17 mouse cellular contexts compared by ENCODE assay signal in genomic region chr13:95196106-95196705, GRCm38 (mm10). TPM values are rescaled to one million over a fixed set of nuclear protein-coding genes. Genes with fewer than 3 reads are reported as not detected.
DNase-seq lines count a peak whose midpoint lies in the region; ATAC-seq and TF ChIP-seq lines count a peak whose summit lies in the region.
"Had no signal": no experiment of that assay in that cellular context is flagged by ENCODE, and none has a peak within 500 bp of the region (broad histone marks: within the 10 kb centered on the region; RNA-seq: fewer than 3 reads in every experiment).

No protein-coding gene starts in this region.

- H3K4me1 ChIP-seq in forebrain, embryonic 14.5 days (ENCODE audit: control insufficient read depth, insufficient read depth, low read length): no peaks in the 10 kb centered on the region
- no peaks in the 10 kb centered on the region for H3K4me1 ChIP-seq in forebrain, embryonic 11.5 days (replicated peaks; ENCODE audit: control insufficient read depth, insufficient read depth, low read length)
- H3K4me1 ChIP-seq in neural tube, embryonic 11.5 days (ENCODE audit: control insufficient read depth, insufficient read depth, low read length): no peaks in the 10 kb centered on the region
- H3K4me1 ChIP-seq in hindbrain, postnatal 0 days (ENCODE audit: insufficient read depth, low read length): peaks cover 4% of the 10 kb centered on the region

- ATAC-seq in forebrain, embryonic 14.5 days: 0 out of 2 replicates have a peak, but pooled peaks have one; percentile 23
- ATAC-seq in forebrain, embryonic 11.5 days (replicated peaks; ENCODE audit: low FRiP score): no peak
- no peak for ATAC-seq in neural tube, embryonic 11.5 days (ENCODE audit: insufficient read depth, low FRiP score, low TSS enrichment)
- peak; percentile 59; the same call in 1 of the 2 replicates for ATAC-seq in hindbrain, postnatal 0 days
- ATAC-seq: liver, postnatal 0 days; Patski had no signal

- no peaks in the 10 kb centered on the region for H3K9me3 ChIP-seq in forebrain, embryonic 14.5 days (replicated peaks; ENCODE audit: control insufficient read depth, low read length)
- H3K9me3 ChIP-seq in forebrain, embryonic 11.5 days (ENCODE audit: control insufficient read depth, low read length): no peaks in the 10 kb centered on the region
- H3K9me3 ChIP-seq in neural tube, embryonic 11.5 days (ENCODE audit: control insufficient read depth, low read length): no peaks in the 10 kb centered on the region
- no peaks in the 10 kb centered on the region for H3K9me3 ChIP-seq in hindbrain, postnatal 0 days (ENCODE audit: low read length)
- H3K9me3 ChIP-seq: kidney, embryonic 15.5 days had no signal

- 66% methylated on average over 7 of the region's 7 CpGs for WGBS in forebrain, embryonic 14.5 days
- WGBS in forebrain, embryonic 11.5 days: 70% methylated on average over 7 of the region's 7 CpGs
- WGBS in neural tube, embryonic 11.5 days: 75% methylated on average over 7 of the region's 7 CpGs
- WGBS in hindbrain, postnatal 0 days: 32% methylated on average over 7 of the region's 7 CpGs

- no peak overlapping the region for H3K4me3 ChIP-seq in forebrain, embryonic 14.5 days (ENCODE audit: low read depth, low read length)
- no peak overlapping the region for H3K4me3 ChIP-seq in forebrain, embryonic 11.5 days (ENCODE audit: low read depth, low read length)
- no peak overlapping the region for H3K4me3 ChIP-seq in neural tube, embryonic 11.5 days (ENCODE audit: low read depth, low read length)
- no peak overlapping the region for H3K4me3 ChIP-seq in hindbrain, postnatal 0 days (ENCODE audit: low read length)
- H3K4me3 ChIP-seq: erythroblast, embryonic 14.5 days; kidney, embryonic 15.5 days had no signal

- TF ChIP-seq CTCF in hindbrain, postnatal 0 days (IDR thresholded peaks at IDR 0.05; ENCODE audit: low read depth): no peak

- H3K9ac ChIP-seq in forebrain, embryonic 14.5 days (ENCODE audit: low read length): no peak overlapping the region
- no peak overlapping the region for H3K9ac ChIP-seq in forebrain, embryonic 11.5 days (ENCODE audit: low read length)
- H3K9ac ChIP-seq in neural tube, embryonic 11.5 days (ENCODE audit: low read length): no peak overlapping the region
- no peak overlapping the region for H3K9ac ChIP-seq in hindbrain, postnatal 0 days (replicated peaks; ENCODE audit: low read length)
- H3K9ac ChIP-seq: kidney, embryonic 15.5 days; liver, postnatal 0 days had no signal

- no peak overlapping the region for H3K4me2 ChIP-seq in forebrain, embryonic 14.5 days (ENCODE audit: low read length)
- H3K4me2 ChIP-seq in forebrain, embryonic 11.5 days (ENCODE audit: low read depth, low read length, severe bottlenecking): no peak overlapping the region
- no peak overlapping the region for H3K4me2 ChIP-seq in neural tube, embryonic 11.5 days (ENCODE audit: low read depth)
- no peak overlapping the region for H3K4me2 ChIP-seq in hindbrain, postnatal 0 days (ENCODE audit: low read depth, low read length)
- H3K4me2 ChIP-seq: kidney, embryonic 15.5 days had no signal

- no peaks in the 10 kb centered on the region for H3K36me3 ChIP-seq in forebrain, embryonic 14.5 days (ENCODE audit: control insufficient read depth, insufficient read depth, low read length)
- H3K36me3 ChIP-seq in forebrain, embryonic 11.5 days (ENCODE audit: control insufficient read depth, insufficient read depth, low read length): no peaks in the 10 kb centered on the region
- H3K36me3 ChIP-seq in neural tube, embryonic 11.5 days (ENCODE audit: control insufficient read depth, insufficient read depth, low read length): no peaks in the 10 kb centered on the region
- H3K36me3 ChIP-seq in hindbrain, postnatal 0 days (ENCODE audit: insufficient read depth, low read length): no peaks in the 10 kb centered on the region
- H3K36me3 ChIP-seq: kidney, embryonic 15.5 days had no signal

- no peaks in the 10 kb centered on the region for H3K27me3 ChIP-seq in forebrain, embryonic 14.5 days (replicated peaks; ENCODE audit: control insufficient read depth, insufficient read depth, low read length)
- H3K27me3 ChIP-seq in forebrain, embryonic 11.5 days (ENCODE audit: control insufficient read depth, insufficient read depth, low read length): no peaks in the 10 kb centered on the region
- H3K27me3 ChIP-seq in neural tube, embryonic 11.5 days (ENCODE audit: control insufficient read depth, insufficient read depth, low read length): no peaks in the 10 kb centered on the region
- H3K27me3 ChIP-seq in hindbrain, postnatal 0 days (ENCODE audit: insufficient read depth, low read length): no peaks in the 10 kb centered on the region
- H3K27me3 ChIP-seq: kidney, embryonic 15.5 days; Patski had no signal

- peak; percentile 38 for DNase-seq in forebrain, embryonic 14.5 days (ENCODE audit: low spot score)
- no peak for DNase-seq in forebrain, embryonic 11.5 days (ENCODE audit: low spot score)
- peak; percentile 12 for DNase-seq in neural tube, embryonic 11.5 days (ENCODE audit: low spot score)
- DNase-seq in neural tube, embryonic 10.5 days (ENCODE audit: extremely low spot score, low spot score): no peak
- peak; percentile 49 for DNase-seq in hindbrain, postnatal 0 days (ENCODE audit: low spot score)
- no peak for DNase-seq in cerebellum, adult 8-10 months
- DNase-seq in urinary bladder, adult 2 months (ENCODE audit: low spot score): no peak
- no peak for DNase-seq in frontal cortex, postnatal 14 days (ENCODE audit: low spot score in 2 of 2)
- DNase-seq: cerebellum, adult 11-12 months; heart, adult 18-20 months; liver, postnatal 0 days; lung, postnatal 36 days; right cerebral cortex, postnatal 25 days; thymus, postnatal 36 days had no signal

- no peak overlapping the region for H3K27ac ChIP-seq in forebrain, embryonic 14.5 days (ENCODE audit: low read depth, low read length)
- H3K27ac ChIP-seq in forebrain, embryonic 11.5 days (ENCODE audit: low read depth, low read length): no peak overlapping the region
- H3K27ac ChIP-seq in neural tube, embryonic 11.5 days (ENCODE audit: low read depth, low read length): no peak overlapping the region
- H3K27ac ChIP-seq in hindbrain, postnatal 0 days: no peak overlapping the region
- H3K27ac ChIP-seq: kidney, embryonic 15.5 days had no signal

RNA-seq across cellular contexts. Expression of gene Pde8b, which starts 53.9 kb away (rescaled TPM):
- polyA plus RNA-seq in forebrain, embryonic 14.5 days (2014; fragmentation: Nextera tagmentation; extraction: Ambion mirVana): 3.6 and 5.2 TPM in 2 replicates
- polyA plus RNA-seq in forebrain, embryonic 11.5 days (2014; fragmentation: Nextera tagmentation; extraction: Ambion mirVana): 1.7 and 2.3 TPM in 2 replicates
- 3.6 and 4.1 TPM in 2 replicates for polyA plus RNA-seq in neural tube, embryonic 11.5 days (2014; fragmentation: Nextera tagmentation; extraction: Ambion mirVana)
- 26.4 and 30.6 TPM in 2 replicates for total RNA-seq in hindbrain, postnatal 0 days (2014; rRNA removed)
- 7.6 and 8.1 TPM in 2 replicates for polyA plus RNA-seq in hindbrain, postnatal 0 days (2015; fragmentation: Nextera tagmentation; extraction: Ambion mirVana)
- 2.1 TPM in 2 replicates for polyA plus RNA-seq in urinary bladder, adult 2 months (2012; rRNA removed)

Comparison
In these comparisons a context has a peak if more than half of its experiments do, and no peak if none do; other contexts are left out.
1. ATAC-seq: peak in forebrain, embryonic 14.5 days (single experiment) and hindbrain, postnatal 0 days (single experiment); none in forebrain, embryonic 11.5 days (single experiment) and neural tube, embryonic 11.5 days (single experiment).
2. DNase-seq: peak in forebrain, embryonic 14.5 days (single experiment), neural tube, embryonic 11.5 days (single experiment) and hindbrain, postnatal 0 days (single experiment); none in forebrain, embryonic 11.5 days (single experiment), neural tube, embryonic 10.5 days (single experiment), cerebellum, adult 8-10 months (single experiment), urinary bladder, adult 2 months (single experiment) and frontal cortex, postnatal 14 days (0 of 2).